Mouse (Mus musculus) embryonic facial prominence, embryonic 14.5 days (tissue): Measurements from ENCODE around the gene Tmem151a. TPM values are rescaled to one million over a fixed set of nuclear protein-coding genes. Genes with fewer than 3 reads are reported as not detected.
A peak's percentile ranks its signal among the peaks of the same experiment; 100 is the strongest.

Experiments used
- ATAC-seq: fragments of 200-750 bp; cut with Nextera tagmentation; 2 replicates; pipeline ENCODE4 v1.8.0; 2017; ENCODE audit warnings: low read depth, moderate number of reproducible peaks, moderate TSS enrichment
- DNase-seq: peaks from one replicate; pipeline ENCODE4 v3.0.0-alpha.2; 2015; ENCODE audit warnings: low spot score
- H3K27ac ChIP-seq: fragments of 300-500 bp; sonication (generic); replicated peaks from 2 replicates; pipeline ENCODE4 v1.5.1; 2014; ENCODE audit warnings: low read depth, mild to moderate bottlenecking, low read length, moderate library complexity
- H3K27me3 ChIP-seq: fragments of 300-500 bp; sonication (generic); replicated peaks from 2 replicates; pipeline ENCODE4 v1.6.1; 2014; ENCODE audit warnings: low read length; ENCODE audit not compliant: control insufficient read depth, insufficient read depth
- H3K36me3 ChIP-seq: fragments of 300-500 bp; sonication (generic); 2 replicates; pipeline ENCODE4 v1.6.1; 2014; ENCODE audit warnings: low read length, mixed read lengths; ENCODE audit not compliant: control insufficient read depth, insufficient read depth
- H3K4me1 ChIP-seq: fragments of 300-500 bp; sonication (generic); 2 replicates; pipeline ENCODE4 v1.6.1; 2014; ENCODE audit warnings: antibody characterized with exemption, low read length; ENCODE audit not compliant: control insufficient read depth, insufficient read depth
- H3K4me2 ChIP-seq: fragments of 300-500 bp; sonication (generic); 2 replicates; pipeline ENCODE4 v1.6.1; 2014; ENCODE audit warnings: low read depth, mild to moderate bottlenecking, low read length, moderate library complexity, mixed read lengths
- H3K4me3 ChIP-seq: fragments of 300-500 bp; sonication (generic); 2 replicates; pipeline ENCODE4 v1.5.1; 2014; ENCODE audit warnings: low read depth, mild to moderate bottlenecking, low read length
- H3K9ac ChIP-seq: fragments of 300-500 bp; sonication (generic); 2 replicates; pipeline ENCODE4 v1.6.1; 2014; ENCODE audit warnings: low read depth, mild to moderate bottlenecking, low read length, moderate library complexity, mixed read lengths
- H3K9me3 ChIP-seq: fragments of 300-500 bp; sonication (generic); 2 replicates; pipeline ENCODE4 v1.6.1; 2016; ENCODE audit warnings: low read length; ENCODE audit not compliant: control insufficient read depth
- WGBS: fragments of 180-500 bp; shearing (Covaris S2); extraction: QIAGEN DNeasy Blood & Tissue Kit; methylation state at CpG from one replicate; pipeline ENCODE4 v1.1.7; 2014; 5-methylcytosine and 5-hydroxymethylcytosine counted together
- polyA plus RNA-seq: library from polyadenylated mRNA; unstranded; fragments of >200 nt; fragmentation: Nextera tagmentation; extraction: Ambion mirVana; gene quantifications from 2 replicates; pipeline ENCODE4 v1.2.1, GENCODE M21; 2014

Tmem151a gene
- polyA plus RNA-seq, 1 experiment from 2014 or later: 2.6 TPM

DNA sequence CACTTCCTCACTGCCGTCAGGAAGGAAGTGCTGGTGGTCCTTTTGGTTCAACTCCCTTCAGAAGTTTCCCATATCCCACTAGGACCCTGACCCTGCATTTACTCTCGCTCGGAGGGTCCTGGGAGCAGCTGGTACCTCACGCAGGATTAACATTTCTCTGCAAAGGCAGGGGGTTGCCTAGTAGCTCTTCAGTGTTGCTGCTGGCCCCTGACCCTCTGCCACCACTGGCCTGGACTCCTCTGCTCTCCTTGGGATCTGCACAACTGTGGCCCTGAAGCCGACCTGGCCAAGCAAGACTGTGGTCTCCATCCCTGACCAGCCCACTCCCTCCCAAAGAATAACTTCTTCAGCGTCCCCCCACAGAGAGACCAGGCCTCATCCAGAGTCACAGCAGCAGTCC, 36.0 kb downstream of the Tmem151a start:
- H3K4me1 ChIP-seq: peaks cover 13% of the 10 kb centered on the region
- H3K4me3 ChIP-seq: no peak overlapping the region
- ATAC-seq (no peak), DNase-seq (no peak)
- H3K36me3 ChIP-seq: peaks cover 31% of the 10 kb centered on the region
- H3K9ac ChIP-seq: no peak overlapping the region
- no peak overlapping the region for H3K27ac ChIP-seq
- WGBS: 82% methylated on average over 6 of the region's 6 CpGs
- no peaks in the 10 kb centered on the region for H3K9me3 ChIP-seq
- H3K27me3 ChIP-seq: peaks cover 33% of the 10 kb centered on the region
- no peak overlapping the region for H3K4me2 ChIP-seq

DNA sequence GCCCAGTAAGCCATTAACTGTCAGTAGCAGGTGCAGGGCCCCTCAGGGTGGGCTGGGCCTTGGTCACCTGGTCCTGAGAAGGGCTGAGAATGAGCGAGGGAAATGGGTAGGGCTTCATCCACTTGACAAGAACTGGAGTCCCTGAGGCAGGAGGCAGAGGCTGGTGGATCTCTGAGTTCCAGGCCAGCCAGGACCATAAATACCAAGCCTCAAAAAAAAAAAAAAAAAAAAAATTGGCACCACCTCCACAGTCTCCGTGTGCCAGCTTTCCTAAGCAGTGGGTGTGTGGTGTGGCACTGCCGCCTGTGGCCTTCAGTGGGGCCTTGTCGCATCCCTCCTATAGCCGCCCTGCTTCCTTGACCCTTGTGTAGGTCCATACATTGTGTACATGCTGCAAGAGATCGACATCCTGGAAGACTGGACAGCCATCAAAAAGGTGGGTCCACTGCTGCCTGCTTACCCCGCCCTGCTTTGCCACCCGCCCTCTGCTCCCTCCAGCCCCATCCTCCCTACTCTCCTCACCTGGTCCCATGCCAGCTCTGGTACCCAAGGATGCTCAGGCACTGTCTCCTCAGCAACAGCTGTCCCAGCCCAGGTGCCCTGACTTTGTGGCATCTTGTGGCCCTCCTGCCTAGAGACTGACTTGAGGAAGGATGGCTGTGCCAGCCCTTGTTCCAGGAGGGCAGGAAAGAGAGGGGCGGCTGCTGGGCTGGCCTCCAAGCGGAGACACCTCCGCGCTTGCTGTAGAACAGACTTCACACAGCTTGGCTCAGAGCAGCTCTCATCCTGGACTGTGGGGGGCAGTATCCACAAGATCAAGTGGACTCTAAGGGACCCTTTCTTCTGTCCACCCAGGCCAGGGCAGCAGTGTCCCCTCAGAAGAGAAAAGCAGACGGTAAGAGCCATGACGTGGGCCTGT, 36.9 kb downstream of the Tmem151a start:
- H3K36me3 ChIP-seq: peaks cover 37% of the 10 kb centered on the region

GRCm38 (mm10) chr19:5045531-5045930, 39.8 kb downstream of the Tmem151a start:
- Histone ChIP-seq H3K9ac (no peak overlapping the region), H3K27me3 (no peaks in the 10 kb centered on the region), H3K9me3 (no peaks in the 10 kb centered on the region), H3K4me2 (no peak overlapping the region), H3K4me3 (no peak overlapping the region), H3K27ac (no peak overlapping the region), H3K36me3 (peaks cover 49% of the 10 kb centered on the region), H3K4me1 (peaks cover 13% of the 10 kb centered on the region)
- ATAC-seq (no peak), DNase-seq (no peak)
- WGBS: 84% methylated on average over 4 of the region's 4 CpGs

More for the DNA sequence above, 36.9 kb downstream of the Tmem151a start:
- no peak overlapping the region for H3K4me3 ChIP-seq
- H3K4me1 ChIP-seq: peaks cover 13% of the 10 kb centered on the region
- ATAC-seq (no peak), DNase-seq (no peak)
- WGBS: 83% methylated on average over 11 of the region's 14 CpGs
- H3K27me3 ChIP-seq: peaks cover 26% of the 10 kb centered on the region
- no peak overlapping the region for H3K4me2 ChIP-seq
- H3K9me3 ChIP-seq: no peaks in the 10 kb centered on the region
- H3K9ac ChIP-seq: no peak overlapping the region
- no peak overlapping the region for H3K27ac ChIP-seq

GRCm38 (mm10) chr19:5041588-5041987, 43.7 kb downstream of the Tmem151a start:
- DNase-seq (no peak), ATAC-seq (no peak)
- peak overlapping the region; percentile 49 for H3K27ac ChIP-seq
- WGBS: 2% methylated on average over 16 of the region's 16 CpGs
- H3K36me3 ChIP-seq: peaks cover 26% of the 10 kb centered on the region; the same call in 1 of the 2 replicates
- H3K9me3 ChIP-seq: no peaks in the 10 kb centered on the region
- peak overlapping the region; percentile 99 for H3K4me2 ChIP-seq
- peak overlapping the region; percentile 85 for H3K9ac ChIP-seq
- peaks cover 21% of the 10 kb centered on the region for H3K4me1 ChIP-seq
- peak overlapping the region; percentile 87 for H3K4me3 ChIP-seq
- H3K27me3 ChIP-seq: no peaks in the 10 kb centered on the region

GRCm38 (mm10) chr19:5040862-5041523, 44.3 kb downstream of the Tmem151a start, which contains the start of gene Brms1:
Brms1 (plus strand) TSS chr19:5041354.
- Histone ChIP-seq H3K4me3 (peak within 1 kb of the TSS; percentile 87), H3K9ac (peak within 1 kb of the TSS; percentile 90), H3K27me3 (no peaks in the 10 kb centered on the region), H3K9me3 (no peaks in the 10 kb centered on the region), H3K36me3 (peaks cover 20% of the 10 kb centered on the region; the same call in 1 of the 2 replicates), H3K4me1 (peaks cover 21% of the 10 kb centered on the region), H3K27ac (peak within 1 kb of the TSS; percentile 49), H3K4me2 (peak within 1 kb of the TSS; percentile 99)
- ATAC-seq (peak; percentile 75), DNase-seq (peak; percentile 97)
- WGBS: 8% methylated on average over 36 of the region's 40 CpGs

DNA sequence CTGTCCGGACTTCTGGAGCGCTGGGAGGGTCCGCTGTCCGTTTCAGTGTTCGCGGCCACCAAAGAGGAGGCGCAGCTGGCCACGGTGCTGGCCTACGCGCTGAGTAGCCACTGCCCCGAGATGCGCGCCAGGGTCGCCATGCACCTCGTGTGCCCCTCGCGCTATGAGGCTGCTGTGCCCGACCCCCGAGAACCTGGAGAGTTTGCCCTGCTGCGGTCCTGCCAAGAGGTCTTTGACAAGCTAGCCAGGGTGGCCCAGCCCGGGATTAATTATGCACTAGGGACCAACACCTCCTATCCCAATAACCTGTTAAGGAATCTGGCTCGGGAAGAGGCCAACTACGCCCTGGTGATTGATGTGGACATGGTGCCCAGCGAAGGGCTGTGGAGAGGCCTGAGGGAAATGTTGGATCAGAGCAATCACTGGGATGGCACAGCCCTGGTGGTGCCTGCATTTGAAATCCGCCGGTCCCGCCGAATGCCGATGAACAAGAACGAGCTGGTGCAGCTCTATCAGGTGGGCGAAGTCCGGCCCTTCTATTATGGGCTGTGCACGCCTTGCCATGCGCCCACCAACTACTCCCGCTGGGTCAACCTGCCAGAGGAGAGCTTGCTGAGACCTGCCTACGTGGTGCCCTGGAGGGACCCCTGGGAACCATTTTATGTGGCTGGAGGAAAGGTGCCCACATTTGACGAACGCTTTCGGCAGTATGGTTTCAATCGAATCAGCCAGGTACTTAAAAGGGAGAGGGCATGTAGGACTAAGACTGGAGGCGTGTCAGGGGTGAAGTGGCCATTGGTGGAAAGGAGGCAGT, 45.8 kb downstream of the Tmem151a start:
- DNase-seq: no peak
- peaks cover 18% of the 10 kb centered on the region; the same call in 1 of the 2 replicates for H3K36me3 ChIP-seq
- no peaks in the 10 kb centered on the region for H3K27me3 ChIP-seq
- ATAC-seq: no peak
- H3K4me2 ChIP-seq: peak overlapping the region; percentile 99
- 14% methylated on average over 40 of the region's 41 CpGs for WGBS
- no peaks in the 10 kb centered on the region for H3K9me3 ChIP-seq
- H3K4me3 ChIP-seq: peak overlapping the region; percentile 87
- H3K4me1 ChIP-seq: peaks cover 21% of the 10 kb centered on the region
- H3K27ac ChIP-seq: peak overlapping the region; percentile 73
- peak overlapping the region; percentile 90 for H3K9ac ChIP-seq

DNA sequence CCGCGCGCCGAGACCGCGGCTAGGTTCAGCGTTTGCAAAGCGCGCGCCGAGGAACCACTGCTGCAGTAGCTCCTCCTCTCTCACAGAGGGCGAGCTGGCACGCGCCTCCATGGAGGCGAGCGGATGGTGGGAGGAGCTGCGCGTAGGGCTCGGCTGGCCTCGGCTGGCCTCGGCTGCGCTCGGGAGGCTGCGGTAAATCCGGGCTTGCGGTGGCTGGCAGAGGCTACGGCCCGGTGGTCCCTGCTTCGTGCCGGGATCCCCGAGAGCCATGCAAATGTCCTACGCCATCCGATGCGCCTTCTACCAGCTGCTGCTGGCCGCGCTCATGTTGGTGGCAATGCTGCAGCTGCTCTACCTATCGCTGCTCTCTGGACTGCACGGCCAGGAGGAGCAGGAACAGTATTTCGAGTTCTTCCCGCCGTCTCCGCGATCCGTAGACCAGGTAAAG, 46.6 kb downstream of the Tmem151a start, which contains the start of the genes B4gat1 and AC124502.3:
TSS of gene B4gat1 (plus strand) at position 118 of the 448 bp plus-strand sequence.
TSS of gene AC124502.3 (plus strand) at position 183 of the 448 bp plus-strand sequence.
- H3K4me3 ChIP-seq: peak within 1 kb of the TSS; percentile 87
- no peaks in the 10 kb centered on the region for H3K27me3 ChIP-seq
- peaks cover 14% of the 10 kb centered on the region; the same call in 1 of the 2 replicates for H3K36me3 ChIP-seq
- H3K9ac ChIP-seq: peak within 1 kb of the TSS; percentile 90
- peaks cover 21% of the 10 kb centered on the region for H3K4me1 ChIP-seq
- peak within 1 kb of the TSS; percentile 99 for H3K4me2 ChIP-seq
- no peaks in the 10 kb centered on the region for H3K9me3 ChIP-seq
- ATAC-seq (peak; percentile 94), DNase-seq (peak; percentile 97)
- H3K27ac ChIP-seq: peak within 1 kb of the TSS; percentile 73
- 0% methylated on average over 8 of the region's 44 CpGs for WGBS
